Mouse (Mus musculus) olfactory bulb, adult 2 months (tissue): ENCODE measurements at regions not wholly inside any gene's neighbourhood (a gene's known extent, or its start where the extent isn't known, plus 50 kb on each side); places are given as distances from the start of the nearest gene placed in this dataset.

Source experiments
- CTCF ChIP-seq: fragments of 200-500 bp; IDR thresholded peaks from 2 replicates; pipeline ENCODE4 v1.5.1; 2012; ENCODE audit warnings: low read depth, mild to moderate bottlenecking, low read length, moderate library complexity; ENCODE audit not compliant: insufficient read depth
- POLR2A ChIP-seq: fragments of 200-500 bp; IDR thresholded peaks from 2 replicates; pipeline ENCODE4 v1.6.1; 2012; ENCODE audit warnings: mild to moderate bottlenecking, low read depth, low read length, moderate library complexity; ENCODE audit not compliant: insufficient read depth

DNA sequence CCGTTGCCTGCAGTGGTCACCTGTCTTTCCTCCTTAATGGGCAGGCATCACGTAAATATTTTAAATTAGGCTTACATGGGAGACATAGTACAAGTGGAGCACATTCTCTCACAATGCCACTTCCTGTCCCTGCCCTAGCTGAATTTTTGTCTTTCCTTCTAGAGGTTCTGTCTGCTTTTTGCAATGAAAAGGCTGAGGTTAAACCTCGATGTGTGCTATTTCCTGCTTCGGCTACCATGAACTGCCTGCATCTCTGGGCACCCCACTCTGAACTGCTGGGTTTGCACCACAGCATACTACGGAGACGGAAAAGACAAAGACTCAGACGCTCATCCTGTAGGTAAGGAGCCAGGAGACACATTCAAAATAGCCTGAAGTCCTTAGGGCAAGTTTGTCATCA is 78.4 kb downstream of the Lbh start:
- TF ChIP-seq POLR2A (no peak), CTCF (no peak)
